Mouse (Mus musculus) subcutaneous adipose tissue, adult 2 months (tissue): ENCODE results near the gene Gng8. TPM values are rescaled to one million over a fixed set of nuclear protein-coding genes. Genes with fewer than 3 reads are reported as not detected.

ENCODE experiments used
- polyA plus RNA-seq: library from polyadenylated mRNA; depleted of rRNA; stranded (reverse); fragments of >200 nt; gene quantifications from 2 replicates; pipeline ENCODE4 v1.2.3, GENCODE M21; 2012; ENCODE audit warnings: low replicate concordance; rRNA removed

Gene Gng8
- polyA plus RNA-seq: 6.5 and 30.5 TPM in 2 replicates

DNA sequence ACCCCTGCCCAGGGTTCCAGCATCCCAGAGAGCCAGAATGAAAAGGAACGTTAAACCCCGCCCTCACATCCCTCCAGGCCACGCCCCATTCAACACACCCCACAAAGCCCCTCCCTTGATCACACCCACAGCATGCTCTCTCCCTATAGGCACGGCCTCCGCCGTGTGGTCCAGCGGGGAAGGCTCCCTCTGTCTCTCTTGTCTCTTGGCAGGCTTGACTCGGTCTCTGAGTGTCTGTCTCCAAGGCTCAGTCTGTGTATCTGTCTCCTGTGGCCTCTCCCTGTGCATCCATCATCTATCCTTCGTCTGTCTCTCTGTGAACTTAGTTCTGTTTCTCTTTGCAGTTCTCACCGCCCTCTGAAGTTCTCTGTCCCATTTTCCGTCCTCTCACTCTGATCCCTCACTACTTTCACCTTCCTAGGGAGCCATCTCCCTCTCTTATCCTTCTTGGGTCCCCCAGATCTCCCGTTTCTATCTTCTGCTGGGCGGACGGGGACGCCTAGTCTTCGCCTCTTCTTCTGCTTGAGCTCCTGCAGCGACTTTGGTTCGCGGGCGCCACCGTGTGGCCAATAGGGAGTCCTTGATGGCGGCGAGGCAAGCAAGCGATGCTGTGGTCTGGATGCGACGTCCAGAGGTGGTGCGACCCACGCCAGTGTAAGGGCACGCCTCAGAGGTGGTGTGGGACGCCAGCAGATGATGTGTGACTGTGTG is at the start of gene Gng8:
Gng8 (plus strand) TSS at position 146 of the 711 bp plus-strand sequence.

DNA sequence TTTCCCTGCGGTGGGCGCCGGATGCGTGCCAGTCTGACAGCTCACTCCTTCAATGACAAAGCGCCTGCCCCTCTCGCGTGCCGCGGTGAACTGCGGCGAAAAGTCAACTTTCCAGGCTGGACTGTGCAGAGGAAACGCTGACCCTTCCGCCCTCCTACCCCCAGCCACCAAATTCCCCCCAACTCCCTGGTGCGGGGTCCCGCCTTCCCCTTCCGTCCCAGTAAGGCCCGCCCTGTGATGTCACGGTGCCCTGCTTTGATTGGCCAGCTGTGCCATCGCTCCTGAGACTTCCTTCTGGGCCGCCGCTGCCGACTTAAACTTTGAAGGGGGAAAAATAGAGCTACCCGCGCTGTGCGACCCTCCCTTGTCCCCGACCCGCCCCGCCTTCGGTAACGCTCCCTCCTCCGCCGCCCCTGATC is 48.9 kb upstream of the Gng8 start, which contains the start of gene Prkd2:
Prkd2 (plus strand) TSS at position 258 of the 419 bp plus-strand sequence.

DNA sequence AGATGAGACGGTGACA is 16.5 kb upstream of the Gng8 start, which contains the start of gene Dact3:
Dact3 (plus strand) TSS at position 8 of the 16 bp plus-strand sequence.

DNA sequence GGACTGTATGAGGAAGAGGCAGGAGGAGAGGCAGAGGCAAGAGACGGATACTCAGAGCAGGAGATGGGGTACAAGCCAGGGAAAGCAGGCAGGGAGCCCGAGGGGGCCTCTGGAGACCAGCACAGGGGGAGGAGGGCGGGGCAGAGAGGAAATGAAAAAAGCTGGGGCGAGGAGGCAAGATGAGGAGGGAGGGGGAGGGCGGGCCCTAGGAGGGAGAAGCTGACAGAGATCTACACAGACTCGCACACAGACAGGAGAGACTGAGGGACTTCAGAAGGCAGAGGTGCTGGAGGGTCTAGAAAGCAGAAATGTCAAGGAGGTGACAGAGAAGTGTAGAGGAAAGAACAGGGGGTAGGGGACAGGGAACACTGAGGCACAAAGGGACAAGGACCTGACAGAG is 14.7 kb downstream of the Gng8 start, which contains the start of gene Ptgir:
Ptgir (plus strand) TSS at position 210 of the 400 bp plus-strand sequence.

DNA sequence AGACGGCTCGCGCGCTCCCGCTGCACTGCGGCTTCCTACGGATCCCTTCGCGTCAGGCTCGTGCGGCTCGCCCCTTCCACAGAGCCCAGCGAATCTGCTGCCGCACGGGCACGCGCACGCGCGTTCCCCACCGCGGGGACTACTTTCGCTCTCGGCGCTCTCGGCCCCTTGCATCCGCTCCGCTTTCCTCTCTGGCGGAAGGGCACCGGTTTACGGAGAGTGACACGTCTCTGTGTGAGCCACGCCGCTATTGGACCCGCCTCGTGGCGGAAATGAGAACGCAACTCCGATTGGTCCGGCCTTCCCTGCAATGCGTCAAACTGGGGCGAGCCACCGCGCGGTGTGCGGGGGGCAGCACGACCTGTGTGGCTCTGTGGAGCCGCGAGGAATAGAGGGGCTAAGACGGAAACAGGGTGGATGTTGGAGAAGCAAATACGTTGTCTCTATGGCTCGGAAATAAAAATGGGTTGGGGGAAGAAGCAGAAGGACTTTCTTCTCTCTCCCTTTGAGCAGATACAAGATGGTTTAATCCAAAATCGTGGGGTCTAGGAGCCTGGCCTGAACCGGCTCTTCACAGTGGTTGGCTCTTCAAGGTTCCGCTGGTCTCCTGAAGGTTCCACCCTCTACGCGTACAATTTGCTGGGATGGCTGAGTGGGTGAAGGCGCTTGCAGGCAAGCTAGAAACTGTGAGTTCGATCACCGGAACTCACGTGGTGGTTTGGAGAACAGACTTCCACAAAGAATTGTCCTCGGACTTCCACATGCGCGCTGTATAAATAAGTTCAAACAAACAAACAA is 32.6 kb downstream of the Gng8 start, which contains the start of gene Calm3:
Calm3 (minus strand) TSS at position 78 of the 798 bp plus-strand sequence.

DNA sequence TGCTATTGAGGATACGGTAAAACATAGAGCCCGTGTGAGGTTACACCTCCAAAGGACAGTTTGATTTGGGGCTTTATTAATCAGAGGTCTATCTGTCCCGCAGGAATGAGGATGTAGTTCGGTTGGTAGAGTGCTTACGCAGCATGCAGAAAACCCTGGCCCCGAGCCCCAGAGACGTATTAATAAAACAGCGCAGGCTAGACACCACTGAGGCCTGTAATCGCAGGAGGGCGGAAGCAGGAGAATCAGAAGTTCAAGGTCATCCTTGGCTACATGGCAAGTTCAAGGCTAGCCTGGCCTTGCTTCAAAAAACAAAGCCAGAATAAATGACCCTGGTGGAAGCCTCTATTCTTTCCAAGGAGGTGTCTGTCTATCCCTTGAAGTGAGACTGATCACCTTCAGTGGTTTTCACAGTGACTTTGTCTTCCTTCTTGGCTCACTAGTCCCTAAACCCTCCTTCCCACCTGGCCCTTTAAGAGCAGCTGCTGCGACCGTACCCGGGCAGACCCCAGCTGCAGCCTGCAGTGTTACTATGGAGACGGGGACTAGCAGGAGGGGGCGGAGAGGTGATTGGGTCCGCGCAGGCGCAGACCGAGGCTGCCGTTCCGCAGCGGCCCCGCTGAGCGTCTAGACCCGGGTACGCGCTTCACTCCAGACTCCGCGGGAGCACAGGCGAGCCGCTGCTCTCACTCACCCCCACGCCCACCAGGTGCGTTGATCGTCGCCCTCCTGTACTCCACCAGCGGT is 52.6 kb downstream of the Gng8 start, which contains the start of gene Pnmal2:
Pnmal2 (plus strand) TSS at position 622 of the 747 bp plus-strand sequence.

Other genes with a start within 250 kb of the Gng8 start
- not detected in 2 replicates for gene Ceacam15, start 216.1 kb upstream of the Gng8 start, polyA plus RNA-seq
- gene Ceacam9, start 169.9 kb upstream of the Gng8 start, polyA plus RNA-seq: not detected in 2 replicates
- gene Ap2s1, start 153.4 kb upstream of the Gng8 start, polyA plus RNA-seq: 367 and 369 TPM in 2 replicates
- gene Slc1a5, start 110.4 kb upstream of the Gng8 start, polyA plus RNA-seq: 610 and 2,049 TPM in 2 replicates
- gene Strn4, start 75.9 kb upstream of the Gng8 start, polyA plus RNA-seq: 135 and 201 TPM in 2 replicates
- gene Fkrp, start 75.1 kb upstream of the Gng8 start, polyA plus RNA-seq: 22.2 and 44.9 TPM in 2 replicates
- gene Prkd2, start 48.9 kb upstream of the Gng8 start, polyA plus RNA-seq: 45.3 and 48.4 TPM in 2 replicates
- gene Dact3, start 16.5 kb upstream of the Gng8 start, polyA plus RNA-seq: 6.1 and 84.2 TPM in 2 replicates
- 9.8 and 12.6 TPM in 2 replicates for gene Ptgir, start 14.7 kb downstream of the Gng8 start, polyA plus RNA-seq
- gene Calm3, start 32.3 kb downstream of the Gng8 start, polyA plus RNA-seq: 196 and 348 TPM in 2 replicates
- gene Pnmal2, start 52.9 kb downstream of the Gng8 start, polyA plus RNA-seq: 0.36 and 3.8 TPM in 2 replicates
- 0.13 TPM in 1 of 2 replicates, not detected in the other for gene Pnmal1, start 67.9 kb downstream of the Gng8 start, polyA plus RNA-seq
- gene Gm42372, start 91.3 kb downstream of the Gng8 start, polyA plus RNA-seq: 0.03 TPM in 1 of 2 replicates, not detected in the other
- 3.2 and 13.5 TPM in 2 replicates for gene Ccdc8, start 100.9 kb downstream of the Gng8 start, polyA plus RNA-seq
- 129 and 161 TPM in 2 replicates for gene Ppp5c, start 136.1 kb downstream of the Gng8 start, polyA plus RNA-seq
- 0.85 and 1.6 TPM in 2 replicates for gene Hif3a, start 170.6 kb downstream of the Gng8 start, polyA plus RNA-seq
- not detected in 2 replicates for gene Psg16, start 182.3 kb downstream of the Gng8 start, polyA plus RNA-seq